Mouse (Mus musculus) lung, embryonic 15.5 days (tissue): ENCODE measurements around the gene Ranbp1. TPM values are rescaled to one million over a fixed set of nuclear protein-coding genes. Genes with fewer than 3 reads are reported as not detected.
"Not testable (repeated sequence)": the region's sequence is repeated elsewhere in the genome, so short reads cannot be mapped to it uniquely, and the experiment has no call there.

Experiments used
- ATAC-seq: fragments of 200-750 bp; cut with Nextera tagmentation; 2 replicates; pipeline ENCODE4 v1.8.0; 2017; ENCODE audit warnings: moderate number of reproducible peaks, borderline replicate concordance; ENCODE audit not compliant: low FRiP score, low TSS enrichment; ENCODE audit errors: extremely low read depth
- H3K27ac ChIP-seq: fragments of 300-500 bp; sonication (generic); 2 replicates; pipeline ENCODE4 v1.5.1; 2015; ENCODE audit warnings: moderate library complexity, mild to moderate bottlenecking, inconsistent platforms
- H3K27me3 ChIP-seq: fragments of 300-500 bp; sonication (generic); 2 replicates; pipeline ENCODE4 v1.6.1; 2015; ENCODE audit warnings: inconsistent platforms
- H3K36me3 ChIP-seq: fragments of 300-500 bp; sonication (generic); 2 replicates; pipeline ENCODE4 v1.6.1; 2015; ENCODE audit warnings: inconsistent platforms
- H3K4me1 ChIP-seq: fragments of 300-500 bp; sonication (generic); 2 replicates; pipeline ENCODE4 v1.6.1; 2015; ENCODE audit warnings: inconsistent platforms
- H3K4me2 ChIP-seq: fragments of 300-500 bp; sonication (generic); 2 replicates; pipeline ENCODE4 v1.6.1; 2015; ENCODE audit warnings: inconsistent platforms, mild to moderate bottlenecking, moderate library complexity
- H3K4me3 ChIP-seq: fragments of 300-500 bp; sonication (generic); 2 replicates; pipeline ENCODE4 v1.5.1; 2015; ENCODE audit warnings: mild to moderate bottlenecking, inconsistent platforms
- H3K9ac ChIP-seq: fragments of 300-500 bp; sonication (generic); 2 replicates; pipeline ENCODE4 v1.6.1; 2015; ENCODE audit warnings: inconsistent platforms
- H3K9me3 ChIP-seq: fragments of 300-500 bp; sonication (generic); 2 replicates; pipeline ENCODE4 v1.6.1; 2016; ENCODE audit warnings: inconsistent platforms
- WGBS: fragments of 180-500 bp; shearing (Covaris S2); methylation state at CpG from one replicate; pipeline ENCODE4 v1.1.7; 2015; 5-methylcytosine and 5-hydroxymethylcytosine counted together
- microRNA counts: library from miRNA; unstranded; fragments of <30 nt; microRNA quantifications from one replicate; lab custom pipeline; 2016
- microRNA-seq: library from miRNA; unstranded; fragments of <30 nt; microRNA quantifications from one replicate; pipeline ENCODE4, GENCODE M21; 2016
- polyA plus RNA-seq: library from polyadenylated mRNA; unstranded; fragments of >200 nt; fragmentation: Nextera tagmentation; extraction: Ambion mirVana; gene quantifications from 2 replicates; pipeline ENCODE4 v1.2.1, GENCODE M21; 2015

The Ranbp1 gene
- polyA plus RNA-seq, 1 experiment from 2014 or later, result 580 TPM

DNA sequence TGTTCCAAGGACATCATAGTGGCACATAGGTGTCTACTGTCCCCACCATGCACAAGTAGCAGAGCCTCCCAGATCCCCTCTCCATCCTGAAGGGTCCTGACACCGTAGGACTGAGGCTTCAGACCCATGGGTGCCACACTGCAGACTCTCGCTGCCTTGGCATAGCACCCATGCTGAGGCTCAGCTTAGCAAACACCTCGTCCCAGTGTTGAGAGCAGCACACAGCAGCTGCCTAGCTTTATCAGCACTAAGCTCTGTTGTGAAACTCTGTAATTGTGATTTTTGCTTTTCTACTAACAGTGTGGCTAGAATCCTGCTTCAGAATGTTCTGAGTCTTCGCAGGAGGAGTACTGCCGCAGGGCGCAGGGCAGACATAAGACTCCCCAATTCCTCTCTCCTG is 50.7 kb downstream of the Ranbp1 start:
- Histone ChIP-seq H3K4me2 (no peak overlapping the region), H3K9ac (no peak overlapping the region), H3K27ac (no peak overlapping the region), H3K27me3 (no peaks in the 10 kb centered on the region), H3K4me1 (0 out of 2 replicates have a peak, but pooled peaks cover 3% of the 10 kb centered on the region), H3K9me3 (no peaks in the 10 kb centered on the region), H3K36me3 (no peaks in the 10 kb centered on the region), H3K4me3 (no peak overlapping the region)
- ATAC-seq, result no peak
- 72% methylated on average over 6 of the region's 6 CpGs for WGBS

DNA sequence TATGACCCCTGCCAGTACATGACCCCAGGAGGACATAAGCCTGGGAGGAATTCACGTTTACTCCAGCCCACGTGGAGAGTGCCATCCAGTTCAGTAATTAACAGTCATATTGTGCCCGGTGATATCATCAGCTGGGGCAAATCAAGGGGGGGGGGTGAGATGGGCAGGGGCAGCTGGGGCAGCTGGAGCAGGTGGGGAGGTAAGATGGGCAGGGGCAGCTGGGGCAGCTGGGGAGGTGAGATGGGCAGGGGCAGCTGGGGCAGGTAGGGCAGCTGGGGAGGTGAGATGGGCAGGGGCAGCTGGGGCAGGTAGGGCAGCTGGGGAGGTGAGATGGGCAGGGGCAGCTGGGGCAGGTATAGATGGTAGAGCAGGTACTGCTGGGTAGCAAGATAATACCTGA is 53.0 kb downstream of the Ranbp1 start:
- H3K9ac ChIP-seq, H3K27me3 ChIP-seq, H3K4me2 ChIP-seq, H3K4me3 ChIP-seq, H3K36me3 ChIP-seq, ATAC-seq, H3K9me3 ChIP-seq, H3K4me1 ChIP-seq, H3K27ac ChIP-seq: not testable (repeated sequence)
- 59% methylated on average over 3 of the region's 3 CpGs for WGBS

DNA sequence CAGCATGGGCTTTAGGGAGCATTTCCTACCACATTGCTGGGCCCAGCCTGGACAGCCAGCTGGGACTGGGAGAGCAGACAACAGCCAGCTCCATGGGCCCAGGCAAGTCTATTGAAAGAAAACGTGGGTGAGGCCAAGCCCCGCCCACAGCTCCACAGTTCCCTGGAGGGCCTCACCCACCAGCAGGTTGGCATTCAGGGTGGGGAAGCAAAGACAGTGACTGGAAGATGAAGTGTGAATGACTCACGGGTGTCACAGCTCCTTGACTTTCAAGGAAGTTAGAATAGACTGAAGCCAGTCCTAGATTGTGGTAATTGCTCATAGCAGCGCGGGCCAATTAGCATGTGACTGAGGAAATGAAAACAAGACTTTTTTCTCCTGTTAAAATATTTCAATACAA is 53.5 kb downstream of the Ranbp1 start:
- H3K27ac ChIP-seq, result no peak overlapping the region
- H3K36me3 ChIP-seq, result no peaks in the 10 kb centered on the region
- no peak overlapping the region for H3K4me2 ChIP-seq
- H3K4me1 ChIP-seq, result 0 out of 2 replicates have a peak, but pooled peaks cover 3% of the 10 kb centered on the region
- H3K4me3 ChIP-seq, result no peak overlapping the region
- H3K27me3 ChIP-seq, result no peaks in the 10 kb centered on the region
- WGBS, result 57% methylated on average over 5 of the region's 5 CpGs
- ATAC-seq, result no peak
- H3K9me3 ChIP-seq, result no peaks in the 10 kb centered on the region
- no peak overlapping the region for H3K9ac ChIP-seq

DNA sequence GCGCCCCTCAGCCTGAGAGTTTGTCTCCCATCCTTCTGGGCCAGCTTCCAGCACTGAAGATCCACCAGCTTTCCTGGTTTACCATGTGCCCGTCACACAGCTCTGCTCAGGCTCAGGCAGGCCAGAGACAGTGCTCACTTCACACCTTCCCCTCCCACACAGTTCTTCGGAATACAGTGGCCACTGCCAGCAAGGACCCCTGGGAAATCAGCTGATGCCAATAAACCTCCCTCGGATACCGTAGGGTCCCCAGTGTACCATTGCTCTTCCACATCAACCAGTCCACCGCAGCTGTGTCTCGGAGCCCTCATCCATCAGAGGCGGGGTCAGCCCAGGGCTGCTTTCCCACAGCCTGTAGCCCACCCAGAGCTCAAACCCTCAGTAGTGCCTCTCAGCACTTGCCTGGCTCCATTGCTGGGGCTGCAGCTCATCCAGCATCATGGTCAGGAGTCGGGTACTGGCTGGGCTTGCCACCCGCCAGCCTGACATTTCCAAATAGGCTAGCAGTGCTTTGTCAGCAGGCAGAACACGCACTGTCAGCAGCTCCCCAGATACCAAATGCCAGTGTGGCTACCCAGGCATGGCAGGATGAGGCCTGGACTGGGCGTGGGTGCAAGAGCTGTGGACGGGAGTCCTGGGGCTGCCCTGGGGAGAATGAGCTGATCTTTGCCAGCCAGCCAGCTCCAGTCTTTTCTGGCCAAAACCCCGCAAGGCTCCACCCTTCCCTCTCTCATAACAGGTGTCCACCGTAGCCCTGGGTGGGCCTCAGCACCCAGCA is 54.1 kb downstream of the Ranbp1 start:
- H3K9ac ChIP-seq, result no peak overlapping the region
- peak; percentile 39 for ATAC-seq

DNA sequence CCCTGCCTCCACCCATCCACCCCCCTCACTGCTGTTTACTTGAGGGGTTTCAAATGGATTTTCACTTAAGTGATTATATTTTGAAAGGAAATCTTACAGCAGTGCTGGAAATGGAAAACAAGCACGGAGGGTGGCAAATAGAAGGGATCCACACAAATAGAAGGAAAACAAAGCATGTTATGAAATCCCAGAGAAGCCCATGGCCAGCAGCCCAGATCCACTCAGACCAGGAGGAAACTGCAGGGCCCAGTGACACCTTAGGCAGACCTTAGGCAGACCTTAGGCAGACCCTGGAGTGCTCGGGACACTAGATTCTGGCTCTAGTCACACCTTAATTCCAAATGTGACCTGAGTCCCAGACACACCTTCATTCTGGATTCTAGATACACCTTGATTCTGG is 57.5 kb downstream of the Ranbp1 start:
- no peak overlapping the region for H3K4me3 ChIP-seq
- H3K36me3 ChIP-seq, result no peaks in the 10 kb centered on the region
- no peak overlapping the region for H3K9ac ChIP-seq
- WGBS, result 62% methylated on average over 2 of the region's 2 CpGs
- H3K27me3 ChIP-seq, result no peaks in the 10 kb centered on the region
- ATAC-seq, result no peak
- H3K27ac ChIP-seq, result no peak overlapping the region
- H3K4me1 ChIP-seq, result 0 out of 2 replicates have a peak, but pooled peaks cover 3% of the 10 kb centered on the region
- no peak overlapping the region for H3K4me2 ChIP-seq
- no peaks in the 10 kb centered on the region for H3K9me3 ChIP-seq

More for the DNA sequence above, 54.1 kb downstream of the Ranbp1 start:
- Histone ChIP-seq H3K27me3 (no peaks in the 10 kb centered on the region), H3K36me3 (no peaks in the 10 kb centered on the region), H3K9me3 (no peaks in the 10 kb centered on the region), H3K4me1 (0 out of 2 replicates have a peak, but pooled peaks cover 3% of the 10 kb centered on the region), H3K27ac (no peak overlapping the region), H3K4me3 (no peak overlapping the region), H3K4me2 (no peak overlapping the region)
- WGBS, result 61% methylated on average over 15 of the region's 15 CpGs

MicroRNA genes within 50 kb of the gene (microRNA counts, 519-probe panel; counts per million panel counts)
- microRNA mmu-miR-1306 (lab: Ali Mortazavi, UCI), result 2,491 counts per million, percentile 50 among the panel's probes with 10 or more counts

Small RNA genes lying within 50 kb of the gene (microRNA-seq; reads per million reads assigned to microRNA genes)
- gene Gm24572 (0.93 reads per million), gene Mir1306 (247 reads per million, percentile 62 among the genes with 10 or more reads in this experiment)

Other genes with a start within 250 kb of the Ranbp1 start
- 95.5 and 97.9 TPM in 2 replicates for gene Dgcr6, start 195.9 kb downstream of the Ranbp1 start, polyA plus RNA-seq
- gene Prodh, start 158.5 kb downstream of the Ranbp1 start, polyA plus RNA-seq, result 13.5 and 14.7 TPM in 2 replicates
- gene Rtn4r, start 121.1 kb downstream of the Ranbp1 start, polyA plus RNA-seq, result 0.74 and 0.90 TPM in 2 replicates
- gene Ccdc188, start 30.9 kb downstream of the Ranbp1 start, polyA plus RNA-seq, result not detected in 2 replicates
- gene Zdhhc8, start 13.6 kb downstream of the Ranbp1 start, polyA plus RNA-seq, result 19.7 and 20.6 TPM in 2 replicates
- gene Trmt2a, start 53 bp downstream of the Ranbp1 start, polyA plus RNA-seq, result 103 and 106 TPM in 2 replicates
- gene Gm49776, start 9.6 kb upstream of the Ranbp1 start, polyA plus RNA-seq, result 2.1 and 2.4 TPM in 2 replicates
- 28.5 and 32.2 TPM in 2 replicates for gene Dgcr8, start 40.5 kb upstream of the Ranbp1 start, polyA plus RNA-seq
- 24.6 and 33.0 TPM in 2 replicates for gene Tango2, start 99.4 kb upstream of the Ranbp1 start, polyA plus RNA-seq
- 29.7 and 35.5 TPM in 2 replicates for gene Arvcf, start 99.5 kb upstream of the Ranbp1 start, polyA plus RNA-seq
- gene Txnrd2, start 177.7 kb upstream of the Ranbp1 start, polyA plus RNA-seq, result 22.7 and 23.4 TPM in 2 replicates
- 112 and 122 TPM in 2 replicates for gene Comt, start 178.1 kb upstream of the Ranbp1 start, polyA plus RNA-seq
- gene Gnb1l, start 250.0 kb upstream of the Ranbp1 start, polyA plus RNA-seq, result 15.7 and 17.0 TPM in 2 replicates